Mouse (Mus musculus) c-Kit-negative CD71-positive TER-119-positive erythroid progenitor cells, embryonic 14.5 days (primary cell): ENCODE data around the gene Steap3.

Source experiments
- DNase-seq: peaks from one replicate; pipeline ENCODE4 v3.0.0-alpha.2; 2013; ENCODE audit warnings: low read depth, low spot score

Steap3 gene

DNA sequence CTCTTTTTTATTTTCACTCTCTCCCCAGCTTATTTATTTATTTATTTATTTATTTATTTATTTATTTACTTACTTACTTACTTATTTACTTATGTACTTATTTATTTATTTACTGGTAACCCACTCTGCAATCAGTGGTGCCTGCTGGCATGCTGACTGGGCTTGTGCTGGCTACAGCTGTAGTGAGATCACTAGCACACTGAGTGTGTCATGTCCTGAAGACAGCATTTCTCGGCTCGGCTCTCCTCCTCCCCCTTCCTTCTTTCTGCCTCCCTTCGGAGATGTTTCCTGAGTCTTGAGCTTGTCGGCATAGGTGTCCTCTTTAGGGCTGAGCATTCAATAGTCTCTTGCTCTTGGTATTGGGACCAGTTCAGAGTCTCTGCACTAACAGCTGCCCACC, 73.6 kb downstream of the Steap3 start:
- DNase-seq: no peak

DNA sequence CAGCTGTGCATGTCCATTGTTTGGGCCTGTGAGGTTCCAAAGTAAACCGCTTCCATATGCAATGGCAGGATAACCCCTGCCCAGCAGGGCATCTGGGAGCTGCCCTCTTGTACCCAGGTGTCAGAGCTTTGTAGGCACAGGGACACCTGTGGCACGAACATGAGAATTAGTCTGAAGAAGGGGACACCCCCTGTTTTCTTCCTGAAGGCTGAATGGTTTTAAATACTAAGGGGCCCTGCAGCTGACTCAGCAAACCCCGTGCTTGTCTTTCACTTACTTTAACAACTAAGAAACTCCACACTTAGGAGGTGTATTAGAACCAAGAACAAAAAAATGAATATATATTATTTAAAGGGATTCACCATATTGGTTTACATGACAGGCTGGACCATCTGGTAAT, 74.4 kb downstream of the Steap3 start:
- no peak for DNase-seq

DNA sequence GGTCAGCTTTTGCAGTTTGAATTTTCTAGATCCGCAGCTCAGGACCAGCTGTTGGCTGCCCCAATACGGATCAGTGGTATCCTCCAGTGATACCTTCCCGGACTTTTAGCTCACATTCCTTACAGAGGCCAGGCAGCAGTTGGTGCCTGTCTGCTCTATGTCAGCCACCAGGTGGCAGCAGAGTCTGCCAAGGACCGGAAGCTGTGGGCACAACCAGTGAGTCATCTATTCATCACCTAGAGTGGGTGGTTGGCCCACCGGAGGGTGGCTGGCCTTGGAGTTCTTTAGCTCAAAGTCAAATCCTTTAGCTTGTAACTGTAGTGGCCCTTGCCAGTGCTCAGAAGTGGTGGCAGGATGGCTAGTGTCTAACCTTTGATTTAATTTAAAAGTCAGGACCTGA, 75.3 kb downstream of the Steap3 start:
- DNase-seq: peak; percentile 39

DNA sequence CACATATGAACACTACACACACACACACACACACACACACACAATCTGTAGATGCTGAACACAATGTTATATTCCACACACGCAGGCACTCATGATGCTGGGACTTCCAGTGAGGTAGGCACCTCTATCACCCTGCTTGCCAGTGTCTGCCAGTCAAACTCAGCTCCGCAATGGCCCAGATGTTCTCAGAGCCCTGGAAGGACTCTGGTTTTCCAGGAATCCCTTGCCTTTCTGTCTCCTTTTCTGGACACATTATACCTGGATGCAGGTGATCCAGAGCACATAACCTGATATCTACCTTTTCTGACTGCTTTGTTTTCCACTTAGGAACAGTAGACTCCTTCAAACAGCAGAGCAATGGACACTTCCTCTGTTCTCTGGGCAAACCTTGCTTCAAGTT, 75.8 kb downstream of the Steap3 start:
- DNase-seq: no peak

DNA sequence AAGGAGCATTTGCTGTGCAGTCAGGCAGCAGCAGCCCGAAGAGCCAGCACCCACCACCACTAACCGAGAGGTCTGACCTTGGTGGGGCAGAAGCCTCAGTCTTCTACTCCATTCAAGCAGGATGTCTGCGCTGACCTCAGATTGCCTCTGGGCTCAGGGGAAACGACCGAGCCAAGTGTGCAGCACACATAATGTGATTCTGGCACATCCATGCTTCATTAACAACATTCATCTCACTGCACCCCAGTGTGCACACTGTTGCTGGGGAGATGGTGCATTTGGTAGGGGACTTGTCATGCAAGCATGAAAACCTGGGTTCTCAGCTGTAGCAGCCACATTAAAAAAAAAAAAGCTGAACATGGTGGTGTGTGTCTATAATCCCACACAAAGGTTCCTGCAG, 76.6 kb downstream of the Steap3 start:
- DNase-seq: no peak

DNA sequence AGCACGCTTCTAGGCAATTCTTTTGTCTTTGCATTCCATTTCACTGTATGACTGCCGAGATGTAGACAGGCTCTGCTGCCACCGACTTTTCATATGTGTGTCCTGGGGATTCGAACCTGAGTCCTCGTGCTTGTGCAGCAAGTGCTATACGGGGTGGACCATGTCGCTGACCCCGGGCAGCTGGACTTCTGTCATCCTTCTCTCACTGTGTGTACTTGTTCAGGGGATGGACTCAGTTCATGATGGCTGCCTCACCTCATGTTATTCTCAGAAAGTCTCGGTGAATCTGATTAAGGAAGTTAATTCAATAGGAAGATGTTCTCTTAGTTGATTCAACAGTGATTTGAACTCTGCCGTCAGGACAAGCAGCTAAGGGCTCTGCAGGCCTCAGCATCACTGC, 78.9 kb downstream of the Steap3 start:
- no peak for DNase-seq

DNA sequence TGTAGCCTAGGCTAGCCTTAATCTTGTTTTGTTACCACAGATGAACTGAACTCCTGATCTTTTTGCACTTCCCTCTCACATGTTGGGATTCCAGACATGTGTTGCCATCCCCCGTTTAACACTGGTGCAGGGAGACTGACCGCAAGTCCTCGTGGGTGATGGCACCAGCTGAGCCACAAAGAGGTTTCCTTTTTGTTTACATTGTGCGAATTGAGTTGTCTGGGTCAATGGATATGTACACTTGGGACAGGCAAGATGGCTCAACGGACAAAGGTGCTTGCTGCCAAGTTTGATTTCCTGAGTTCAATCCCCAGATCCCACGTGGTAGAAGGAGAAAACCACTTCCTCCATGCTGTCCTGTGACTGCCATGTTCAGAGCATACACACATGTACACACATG, 80.2 kb downstream of the Steap3 start:
- no peak for DNase-seq

DNA sequence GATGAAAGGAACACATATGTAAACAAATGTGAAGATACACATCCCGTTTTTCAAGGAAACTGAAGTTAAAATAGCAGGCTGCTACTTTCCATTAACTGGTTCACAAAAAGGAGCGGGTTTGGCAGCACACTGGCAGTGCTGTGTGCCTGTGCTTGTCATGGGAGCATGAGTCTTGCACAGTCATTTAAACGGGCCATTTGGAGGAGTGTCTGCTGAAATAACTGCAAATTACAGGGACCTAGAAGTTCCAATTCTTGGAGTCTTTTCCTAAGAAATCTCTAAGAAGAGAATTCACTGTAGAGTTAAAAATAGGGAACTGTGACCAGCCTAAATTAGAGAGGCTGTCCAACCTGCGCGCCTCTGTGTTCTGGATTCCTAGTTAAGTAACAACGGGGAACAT, 81.6 kb downstream of the Steap3 start:
- no peak for DNase-seq

DNA sequence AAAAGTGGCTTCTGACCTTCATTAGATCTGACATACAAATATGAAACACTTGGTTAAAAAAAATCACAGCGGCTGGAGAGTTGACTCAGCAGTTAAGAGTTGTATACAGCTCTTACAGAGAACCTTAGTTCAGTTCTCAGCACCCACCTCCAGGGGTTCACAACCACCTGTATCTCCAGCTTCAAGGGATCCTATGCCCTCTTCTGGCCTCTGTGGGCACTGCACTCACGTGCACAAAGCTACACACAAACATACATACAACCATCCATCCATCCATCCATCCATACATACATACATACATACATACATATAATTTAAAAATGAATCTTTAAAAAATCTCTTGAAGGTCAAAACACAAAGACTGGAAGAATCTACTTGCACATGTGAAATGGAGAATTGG, 82.2 kb downstream of the Steap3 start:
- no peak for DNase-seq

DNA sequence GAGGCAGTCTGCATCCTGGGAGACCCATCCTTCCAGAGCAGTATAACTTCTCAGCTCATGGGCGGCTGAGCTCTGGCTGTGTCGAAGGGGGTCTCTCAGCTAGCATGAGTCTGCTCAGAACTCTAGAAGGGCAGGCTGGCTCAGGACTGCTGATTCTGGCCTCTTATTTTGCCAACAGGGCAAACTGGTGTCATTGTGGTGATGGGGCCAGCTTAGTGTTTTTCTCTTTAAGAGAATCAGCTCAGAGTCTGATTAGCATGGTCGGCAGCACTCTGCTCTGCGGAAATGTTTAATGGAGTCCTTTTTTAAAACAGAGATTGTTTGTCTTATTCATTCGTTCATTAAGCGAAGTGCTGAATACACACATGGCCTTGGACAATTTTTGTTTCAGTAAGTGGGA, 83.3 kb downstream of the Steap3 start:
- DNase-seq: no peak

DNA sequence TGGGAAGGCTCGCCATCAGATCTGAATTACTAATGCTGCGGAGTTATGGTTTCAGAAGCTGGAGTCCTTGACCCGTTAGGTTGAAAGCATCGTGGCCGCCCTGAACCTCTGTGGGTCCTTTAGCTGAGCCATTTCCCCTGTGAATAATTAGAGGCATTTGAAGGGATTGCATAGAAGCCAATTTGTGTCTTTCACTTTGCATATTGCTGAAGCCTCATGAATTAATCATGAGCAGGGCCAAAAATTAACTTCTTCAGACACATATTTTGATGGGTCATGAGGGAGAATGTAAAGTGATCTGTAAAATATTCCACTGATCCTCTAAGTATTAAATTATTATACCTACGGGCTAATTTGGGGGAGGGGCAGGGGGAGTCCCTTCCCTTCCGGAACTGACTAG, 85.4 kb downstream of the Steap3 start:
- DNase-seq: no peak

DNA sequence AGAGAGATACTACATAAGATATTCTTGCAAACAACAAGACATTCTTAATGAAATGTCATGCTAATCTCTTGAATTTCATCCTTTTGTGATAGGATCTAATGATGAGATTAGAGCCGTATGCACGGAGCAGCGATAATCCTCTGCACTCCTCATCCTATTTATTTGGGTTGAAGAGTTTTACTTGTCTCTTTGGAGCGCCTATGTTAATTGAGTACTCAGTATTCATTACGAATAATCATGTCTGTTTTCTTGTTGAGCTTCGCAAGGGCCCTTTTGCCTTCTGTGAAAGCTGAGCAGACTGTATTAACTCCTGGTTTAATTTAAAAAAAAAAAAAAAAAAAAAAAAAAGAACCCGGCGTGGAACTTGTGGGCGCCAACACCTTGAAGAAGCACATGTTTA, 85.8 kb downstream of the Steap3 start:
- no peak for DNase-seq

DNA sequence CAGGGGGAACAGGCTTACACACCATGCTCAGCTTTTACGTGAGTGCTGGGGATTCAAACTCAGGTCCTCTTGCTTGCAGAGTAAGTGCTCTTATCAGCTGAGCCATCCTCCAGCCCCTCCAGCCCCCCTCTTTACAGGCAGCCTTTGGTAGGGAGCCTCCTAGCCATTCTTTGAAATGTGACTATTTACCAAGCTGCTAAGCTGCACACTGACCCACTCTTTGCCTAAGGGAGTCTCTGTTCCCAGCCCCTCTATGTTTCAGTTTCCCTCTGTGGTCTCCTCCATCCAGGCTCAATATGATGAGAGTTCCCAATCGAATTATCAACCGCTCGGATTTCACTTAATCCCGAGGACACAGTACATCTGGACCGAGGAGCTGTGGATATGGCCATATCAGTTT, 86.3 kb downstream of the Steap3 start:
- no peak for DNase-seq

DNA sequence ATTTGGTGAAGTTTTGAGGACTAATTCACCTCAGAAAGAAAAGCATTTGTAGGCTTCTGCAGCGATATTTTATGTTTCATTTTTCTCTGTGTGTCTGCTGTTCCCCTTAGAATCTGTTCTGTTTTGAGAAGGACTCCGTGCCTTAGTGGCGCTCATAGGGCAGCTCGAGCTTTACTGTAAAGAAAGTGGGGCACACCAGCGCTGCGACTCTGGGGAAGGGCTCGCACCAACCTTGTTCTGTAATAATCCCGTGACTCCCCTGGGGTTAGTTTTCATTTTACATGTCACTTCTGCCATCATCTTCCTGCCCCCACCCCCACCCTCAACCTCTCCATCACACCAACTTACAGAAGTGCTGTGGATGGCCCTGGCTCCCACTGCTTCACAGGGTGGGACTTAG, 95.4 kb downstream of the Steap3 start:
- DNase-seq: no peak

DNA sequence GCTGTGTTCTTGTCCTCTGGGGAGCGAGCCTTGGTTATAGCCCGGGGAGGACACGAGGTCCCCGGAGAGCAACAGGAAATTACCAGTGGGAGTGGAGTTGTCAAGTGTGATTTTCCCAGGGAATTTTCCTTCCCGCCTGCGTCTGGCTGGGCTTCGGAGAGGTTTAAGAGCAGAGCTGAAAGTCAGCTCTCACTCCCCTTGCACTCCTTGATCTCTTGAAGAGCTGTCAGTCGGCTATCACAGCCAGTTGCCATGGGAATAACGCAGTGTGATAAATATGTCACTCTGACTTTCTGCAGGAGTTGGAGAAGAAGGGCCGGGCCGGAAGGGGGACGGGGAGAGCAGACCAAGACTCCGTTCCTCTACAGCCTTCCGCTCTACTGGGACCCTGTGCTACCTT, 96.2 kb downstream of the Steap3 start:
- no peak for DNase-seq

DNA sequence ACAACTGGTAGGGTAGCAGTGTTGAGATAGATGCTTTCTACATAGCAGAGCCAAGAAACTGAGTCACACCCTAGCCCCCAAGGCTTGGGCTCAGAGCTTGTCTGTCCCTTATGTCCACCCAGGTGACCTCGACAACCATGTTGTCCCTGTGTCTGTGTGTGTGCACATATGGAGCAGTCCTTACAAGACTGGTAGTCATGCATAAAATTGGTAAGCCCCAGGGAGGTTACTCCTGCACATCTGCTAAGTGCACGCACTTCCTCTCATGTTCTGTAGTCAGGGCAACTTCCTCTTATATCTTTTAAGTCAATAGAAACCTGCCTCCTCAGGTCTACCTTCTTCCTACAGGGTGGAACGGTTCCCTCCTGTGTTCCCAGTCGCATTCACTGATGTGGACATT, 97.5 kb downstream of the Steap3 start:
- DNase-seq: no peak

DNA sequence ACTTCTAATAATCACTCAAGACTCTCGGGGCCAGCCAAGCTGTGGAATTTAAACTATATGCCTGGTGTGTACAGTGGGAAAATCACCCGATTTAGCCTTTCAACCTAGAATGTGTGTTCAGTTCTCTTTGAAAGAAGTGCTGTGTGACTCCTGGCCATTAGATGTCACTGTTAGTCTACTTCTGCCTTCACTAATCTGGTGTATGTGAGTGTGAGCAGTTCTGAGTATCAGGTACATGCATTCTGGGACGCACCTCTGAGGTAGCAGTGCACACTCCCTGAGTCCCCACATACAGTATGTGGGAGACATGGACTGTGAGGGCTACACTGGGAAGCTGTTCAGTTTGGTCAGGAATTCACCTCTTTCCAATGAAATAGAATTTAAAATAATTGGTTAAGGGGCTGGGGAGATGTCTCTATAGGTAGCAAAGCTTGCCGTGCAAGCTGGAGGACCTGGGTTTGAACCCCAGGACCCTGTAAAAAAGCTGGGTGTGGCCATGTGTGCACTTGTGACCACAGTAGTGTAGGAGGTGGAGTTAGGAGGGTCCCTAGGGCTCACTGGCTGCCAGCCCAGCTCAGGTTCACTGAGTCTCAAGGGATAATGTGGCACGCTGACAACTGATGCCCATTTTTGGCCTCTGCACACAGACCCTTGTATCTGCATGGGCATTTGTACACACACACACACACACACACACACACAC, 100.5 kb downstream of the Steap3 start:
- no peak for DNase-seq

DNA sequence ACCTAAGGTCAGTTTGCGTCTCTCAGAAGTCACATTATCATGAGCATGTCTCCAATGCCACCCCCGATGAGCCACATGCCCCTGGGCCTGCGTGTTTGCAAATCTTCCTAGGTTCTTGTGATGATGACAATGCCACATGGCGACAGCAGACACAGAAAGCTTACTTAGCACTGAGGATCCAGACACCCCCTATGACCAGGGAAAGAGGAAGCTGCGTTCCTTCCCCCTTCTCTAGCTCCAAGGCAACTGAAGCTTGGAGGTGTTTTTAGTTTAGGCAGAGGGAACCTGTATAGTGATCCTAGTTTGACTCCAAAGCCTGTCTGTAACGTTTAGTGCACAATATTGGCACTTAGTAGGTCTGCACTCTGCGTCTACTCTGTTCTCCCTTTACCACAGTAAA, 102.2 kb downstream of the Steap3 start:
- DNase-seq: no peak

DNA sequence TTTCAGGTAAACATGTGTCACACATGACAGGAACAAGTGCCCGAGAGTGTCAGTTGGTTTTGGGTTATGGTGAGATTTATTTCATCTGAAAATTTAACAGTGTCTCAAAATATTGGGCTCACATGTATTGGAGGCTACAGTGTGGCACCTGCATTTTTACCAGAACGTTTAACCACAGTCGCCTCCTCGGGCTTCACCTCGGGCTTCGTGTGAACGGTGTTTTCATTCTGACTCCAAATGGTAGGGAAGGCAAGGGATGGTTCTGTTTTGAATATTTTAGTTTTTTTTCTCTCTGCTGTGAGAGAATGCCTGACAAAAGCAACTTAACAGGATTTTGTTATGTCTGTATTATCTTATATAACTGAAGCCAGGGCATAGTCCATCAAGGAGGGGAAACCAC, 103.8 kb downstream of the Steap3 start:
- DNase-seq: no peak

DNA sequence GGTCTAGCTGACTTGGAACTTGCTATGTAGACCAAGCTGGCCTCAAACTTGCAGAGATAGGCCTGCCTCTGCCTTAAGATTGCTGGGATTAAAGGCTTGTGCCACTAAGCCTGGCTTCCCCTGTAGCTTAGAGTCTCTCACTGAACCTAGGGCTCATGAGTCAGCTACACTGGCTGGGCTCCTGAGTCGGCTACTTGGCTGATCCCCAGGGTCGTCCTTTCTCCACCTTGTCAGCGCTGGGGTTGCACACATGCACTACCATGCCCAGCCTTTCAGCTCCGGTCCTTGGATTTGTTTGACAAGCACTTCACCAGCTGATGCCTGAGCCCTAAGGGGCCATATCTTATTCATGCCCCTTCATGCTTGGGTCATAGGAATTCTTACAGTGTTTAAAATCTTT, 104.5 kb downstream of the Steap3 start:
- DNase-seq: no peak

DNA sequence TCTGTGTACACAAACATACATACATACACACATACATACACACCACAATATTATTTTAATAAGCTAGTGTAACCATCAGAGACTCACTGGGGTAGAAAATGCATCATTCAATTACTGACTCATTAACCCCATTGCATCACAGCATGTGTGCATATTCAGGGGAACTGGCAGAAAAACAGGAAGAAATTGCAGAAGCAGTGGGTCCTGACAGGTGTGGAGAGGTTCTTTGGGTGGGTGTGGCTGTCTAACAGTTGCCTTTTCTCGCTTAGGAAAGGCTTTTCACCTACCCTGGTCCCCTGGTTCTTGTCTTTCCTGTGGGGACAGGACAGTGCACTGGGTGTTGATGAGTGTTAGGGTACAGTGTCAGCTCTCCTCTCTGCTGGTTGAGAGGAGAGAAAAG, 109.9 kb downstream of the Steap3 start:
- no peak for DNase-seq

DNA sequence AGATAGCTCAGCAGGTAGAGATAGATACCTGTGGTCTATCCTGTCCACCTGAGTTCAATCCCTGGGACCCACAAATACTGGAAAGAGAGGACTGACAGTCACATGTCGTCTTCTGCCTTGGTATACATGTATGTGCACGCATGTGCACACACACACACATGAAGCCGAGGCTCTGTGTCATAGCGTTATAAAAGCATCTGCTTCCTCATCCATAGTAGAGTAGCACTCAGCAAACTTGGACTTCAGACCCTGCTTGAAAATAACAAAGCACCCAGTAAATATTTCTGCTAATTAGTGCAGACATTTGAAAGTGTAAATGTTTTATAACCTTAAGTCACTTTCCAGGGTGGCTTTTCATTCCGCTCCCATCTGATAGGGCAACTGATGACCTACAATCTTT, 111.0 kb downstream of the Steap3 start:
- no peak for DNase-seq

DNA sequence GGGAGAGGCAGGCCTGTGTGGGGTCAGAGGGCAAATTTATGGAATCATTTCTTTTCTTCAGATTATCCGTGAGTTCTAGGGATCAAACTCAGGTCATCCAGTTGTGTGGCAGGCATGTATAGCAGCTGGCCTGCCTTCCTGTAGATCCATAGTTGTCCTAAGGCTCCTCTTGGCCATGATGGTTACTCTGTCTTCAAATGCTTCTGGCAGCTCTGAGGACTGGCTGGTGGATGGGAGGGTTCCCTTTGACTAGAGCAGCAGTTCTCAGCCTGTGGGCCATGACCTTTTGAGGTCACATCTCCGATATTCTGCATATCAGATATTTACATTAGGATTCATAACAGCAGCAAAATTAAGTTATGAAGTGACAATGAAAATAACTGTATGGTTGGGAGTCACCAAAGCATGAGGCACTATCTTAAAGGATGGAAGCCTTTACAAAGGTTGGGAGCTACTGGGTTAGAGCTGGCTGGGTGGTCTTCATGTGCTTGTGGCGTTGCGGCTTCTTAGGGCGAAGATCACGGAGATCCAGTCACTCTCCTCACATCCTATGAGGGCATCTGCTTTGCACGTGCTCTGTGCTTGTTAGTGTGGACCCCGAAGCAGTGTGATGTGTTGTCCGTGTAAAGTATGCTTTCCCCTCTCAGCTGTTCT, 113.9 kb downstream of the Steap3 start:
- DNase-seq: no peak

DNA sequence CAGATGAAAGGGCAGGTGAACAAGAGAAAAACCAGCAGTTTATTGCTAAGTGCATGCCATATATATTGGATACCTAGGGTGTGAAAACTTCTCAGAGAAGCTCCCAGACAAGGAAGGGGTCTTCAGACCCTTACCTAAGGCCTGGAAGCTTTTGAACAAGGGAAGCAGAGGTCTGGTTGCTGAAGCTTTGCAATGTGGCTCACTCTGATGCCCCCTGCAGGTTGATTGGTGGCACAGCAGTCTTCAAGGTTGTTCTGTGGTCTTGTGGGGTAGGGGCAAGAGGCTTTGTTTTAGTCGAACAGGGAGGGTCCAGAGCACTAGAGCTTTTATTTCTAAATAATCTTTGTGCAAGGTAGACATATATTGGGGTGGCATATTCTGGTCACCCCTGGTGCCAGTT, 117.2 kb downstream of the Steap3 start:
- no peak for DNase-seq
